Mouse (Mus musculus) megakaryocyte, embryonic 14.5 days (primary cell): ENCODE data around the gene Emc1.

Source experiments
- FLI1 ChIP-seq: IDR thresholded peaks from 2 replicates; pipeline ENCODE4 v1.6.1; 2012; ENCODE audit warnings: low read length, inconsistent platforms, mixed read lengths
- GATA1 ChIP-seq: IDR thresholded peaks from 3 replicates; pipeline ENCODE4 v1.6.1; 2012; ENCODE audit warnings: mixed read lengths, low read length, inconsistent platforms, borderline replicate concordance

GRCm38 (mm10) chr4:139373531-139373930 lies 21.1 kb downstream of the Emc1 start:
- TF ChIP-seq GATA1 (no peak), FLI1 (no peak)
